Mouse (Mus musculus) olfactory bulb, adult 2 months (tissue): Measurements from ENCODE around the gene Zfhx3.

Experiments used
- CTCF ChIP-seq: fragments of 200-500 bp; IDR thresholded peaks from 2 replicates; pipeline ENCODE4 v1.5.1; 2012; ENCODE audit warnings: low read depth, mild to moderate bottlenecking, low read length, moderate library complexity; ENCODE audit not compliant: insufficient read depth
- POLR2A ChIP-seq: fragments of 200-500 bp; IDR thresholded peaks from 2 replicates; pipeline ENCODE4 v1.6.1; 2012; ENCODE audit warnings: mild to moderate bottlenecking, low read depth, low read length, moderate library complexity; ENCODE audit not compliant: insufficient read depth

DNA sequence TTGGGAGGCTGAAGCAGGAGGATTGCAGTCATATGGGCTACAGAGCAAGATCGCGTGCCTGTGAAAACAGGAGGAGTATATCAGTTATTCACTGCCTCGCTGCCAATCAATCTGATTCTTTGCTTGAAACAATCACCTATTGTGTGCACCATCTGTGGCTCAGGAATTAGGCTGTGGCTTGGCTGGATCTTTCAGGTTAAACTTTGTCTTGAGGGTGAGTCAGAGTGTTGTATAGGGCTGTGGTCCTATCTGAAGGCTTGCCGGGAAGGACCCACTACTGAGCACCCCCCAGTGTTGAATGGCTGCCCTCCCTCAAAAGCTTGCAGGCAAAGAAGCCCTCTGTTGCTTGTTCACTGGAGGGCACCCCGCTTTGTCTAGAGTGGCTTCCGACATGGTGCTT is 812.1 kb downstream of the Zfhx3 start:
- no peak for TF ChIP-seq POLR2A
- TF ChIP-seq CTCF = no peak
